12 mouse cellular contexts compared by ENCODE assay signal in the genomic region with DNA sequence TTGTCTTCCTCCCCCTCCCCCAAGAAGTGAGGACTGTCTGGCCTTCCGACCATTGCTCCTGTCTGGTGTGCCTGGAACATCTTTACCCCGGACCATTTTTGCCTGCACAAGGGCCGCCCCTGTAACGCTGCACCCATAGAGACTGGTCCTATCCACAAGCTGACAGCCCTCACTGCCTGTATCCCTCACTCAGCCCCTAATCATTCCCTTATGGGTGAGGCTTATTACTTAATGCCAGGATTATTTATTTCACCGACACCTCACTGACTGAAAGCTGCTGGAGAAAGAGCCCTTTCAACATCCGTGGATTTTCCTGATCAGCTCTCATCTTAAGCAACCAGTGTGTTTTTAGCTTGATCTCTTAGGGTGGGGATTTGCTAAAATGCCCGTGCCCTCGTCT. TPM values are rescaled to one million over a fixed set of nuclear protein-coding genes. Genes with fewer than 3 reads are reported as not detected.
DNase-seq lines count a peak whose midpoint lies in the region; ATAC-seq lines count a peak whose summit lies in the region.
"Had no signal": no experiment of that assay in that cellular context is flagged by ENCODE, and none has a peak within 500 bp of the region (broad histone marks: within the 10 kb centered on the region; RNA-seq: fewer than 3 reads in every experiment).

No protein-coding gene starts in this region.

- DNase-seq in embryo, embryonic 10.5 days (ENCODE audit: low spot score), result peak; percentile 35
- no peak for DNase-seq in embryo, embryonic 11 days
- no peak for DNase-seq in hindbrain, embryonic 11.5 days (ENCODE audit: low spot score)
- DNase-seq in midbrain, embryonic 10.5 days (ENCODE audit: low spot score), result no peak
- DNase-seq in midbrain, embryonic 11.5 days (ENCODE audit: low spot score, missing footprints), result no peak
- no peak for DNase-seq in layer of hippocampus, adult 8-10 months (ENCODE audit: low spot score in 2 of 2)
- DNase-seq: adrenal gland, postnatal 10 days; layer of hippocampus, adult 9-11 months; thymus, adult 2 months had no signal

- H3K4me1 ChIP-seq in hindbrain, embryonic 11.5 days (replicated peaks; ENCODE audit: control insufficient read depth, insufficient read depth, low read length), result peaks cover 7% of the 10 kb centered on the region; the same call in 1 of the 2 replicates
- peaks cover 18% of the 10 kb centered on the region for H3K4me1 ChIP-seq in hindbrain, embryonic 16.5 days (ENCODE audit: control insufficient read depth, insufficient read depth, low read depth, low read length)
- peaks cover 73% of the 10 kb centered on the region for H3K4me1 ChIP-seq in midbrain, embryonic 10.5 days
- H3K4me1 ChIP-seq in midbrain, embryonic 11.5 days (ENCODE audit: control insufficient read depth, insufficient read depth, low read length), result peaks cover 50% of the 10 kb centered on the region
- H3K4me1 ChIP-seq in neural tube, embryonic 14.5 days (ENCODE audit: control insufficient read depth, insufficient read depth, low read length), result peaks cover 16% of the 10 kb centered on the region; the same call in 1 of the 2 replicates

- no peak overlapping the region for H3K4me3 ChIP-seq in hindbrain, embryonic 11.5 days (ENCODE audit: low read depth, low read length)
- no peak overlapping the region for H3K4me3 ChIP-seq in hindbrain, embryonic 16.5 days (ENCODE audit: low read length)
- no peak overlapping the region for H3K4me3 ChIP-seq in midbrain, embryonic 10.5 days
- H3K4me3 ChIP-seq in midbrain, embryonic 11.5 days (ENCODE audit: low read depth, low read length), result no peak overlapping the region
- no peak overlapping the region for H3K4me3 ChIP-seq in neural tube, embryonic 14.5 days (ENCODE audit: low read depth, low read length)

- H3K4me2 ChIP-seq in hindbrain, embryonic 11.5 days (replicated peaks; ENCODE audit: low read depth, low read length), result no peak overlapping the region
- no peak overlapping the region for H3K4me2 ChIP-seq in hindbrain, embryonic 16.5 days (ENCODE audit: low read length)
- H3K4me2 ChIP-seq in midbrain, embryonic 11.5 days, result no peak overlapping the region
- no peak overlapping the region for H3K4me2 ChIP-seq in neural tube, embryonic 14.5 days (ENCODE audit: low read depth, low read length)

- ATAC-seq in hindbrain, embryonic 11.5 days (ENCODE audit: low FRiP score), result no peak
- no peak for ATAC-seq in hindbrain, embryonic 16.5 days
- no peak for ATAC-seq in midbrain, embryonic 11.5 days (ENCODE audit: low FRiP score)
- ATAC-seq in neural tube, embryonic 14.5 days (ENCODE audit: low read depth), result peak; percentile 15; the same call in 1 of the 2 replicates

- H3K9ac ChIP-seq in hindbrain, embryonic 11.5 days (ENCODE audit: low read depth, low read length), result no peak overlapping the region
- no peak overlapping the region for H3K9ac ChIP-seq in hindbrain, embryonic 16.5 days (ENCODE audit: low read depth, low read length)
- H3K9ac ChIP-seq in midbrain, embryonic 11.5 days (ENCODE audit: low read length), result no peak overlapping the region
- no peak overlapping the region for H3K9ac ChIP-seq in neural tube, embryonic 14.5 days (replicated peaks; ENCODE audit: low read depth, low read length)

- H3K36me3 ChIP-seq in hindbrain, embryonic 11.5 days (ENCODE audit: control insufficient read depth, insufficient read depth, low read length), result no peaks in the 10 kb centered on the region
- no peaks in the 10 kb centered on the region for H3K36me3 ChIP-seq in hindbrain, embryonic 16.5 days (ENCODE audit: control insufficient read depth, insufficient read depth, low read length)
- H3K36me3 ChIP-seq in midbrain, embryonic 10.5 days, result peaks cover 60% of the 10 kb centered on the region
- H3K36me3 ChIP-seq in midbrain, embryonic 11.5 days (ENCODE audit: control insufficient read depth, insufficient read depth, low read length), result peaks cover 9% of the 10 kb centered on the region
- H3K36me3 ChIP-seq in neural tube, embryonic 14.5 days (ENCODE audit: control insufficient read depth, insufficient read depth, low read length), result no peaks in the 10 kb centered on the region

- H3K9me3 ChIP-seq in hindbrain, embryonic 11.5 days (ENCODE audit: control insufficient read depth, low read length), result no peaks in the 10 kb centered on the region
- H3K9me3 ChIP-seq in hindbrain, embryonic 16.5 days (ENCODE audit: control insufficient read depth, low read length), result no peaks in the 10 kb centered on the region; the same call in 1 of the 2 replicates
- no peaks in the 10 kb centered on the region; the same call in 1 of the 2 replicates for H3K9me3 ChIP-seq in midbrain, embryonic 10.5 days (replicated peaks)
- H3K9me3 ChIP-seq in midbrain, embryonic 11.5 days (ENCODE audit: control insufficient read depth, low read length), result no peaks in the 10 kb centered on the region
- no peaks in the 10 kb centered on the region for H3K9me3 ChIP-seq in neural tube, embryonic 14.5 days (ENCODE audit: control insufficient read depth, low read length)

- peak overlapping the region; percentile 47; the same call in 1 of the 2 replicates for H3K27ac ChIP-seq in hindbrain, embryonic 11.5 days (ENCODE audit: low read depth, low read length)
- H3K27ac ChIP-seq in hindbrain, embryonic 16.5 days (ENCODE audit: low read depth, low read length), result no peak overlapping the region; the same call in 1 of the 2 replicates
- peak overlapping the region; percentile 71 for H3K27ac ChIP-seq in midbrain, embryonic 10.5 days (replicated peaks)
- H3K27ac ChIP-seq in midbrain, embryonic 11.5 days (ENCODE audit: low read depth, low read length), result no peak overlapping the region
- 0 out of 2 replicates have a peak overlapping the region, but pooled peaks have one; percentile 18 for H3K27ac ChIP-seq in neural tube, embryonic 14.5 days (ENCODE audit: low read depth, low read length)
- H3K27ac ChIP-seq: macrophage had no signal

- no peaks in the 10 kb centered on the region for H3K27me3 ChIP-seq in hindbrain, embryonic 11.5 days (ENCODE audit: control insufficient read depth, insufficient read depth, low read length)
- H3K27me3 ChIP-seq in hindbrain, embryonic 16.5 days (replicated peaks; ENCODE audit: control insufficient read depth, insufficient read depth, low read length), result no peaks in the 10 kb centered on the region
- no peaks in the 10 kb centered on the region for H3K27me3 ChIP-seq in midbrain, embryonic 10.5 days (ENCODE audit: low read depth, poor library complexity, severe bottlenecking)
- no peaks in the 10 kb centered on the region for H3K27me3 ChIP-seq in midbrain, embryonic 11.5 days (ENCODE audit: control insufficient read depth, insufficient read depth, low read length)
- H3K27me3 ChIP-seq in neural tube, embryonic 14.5 days (ENCODE audit: control insufficient read depth, insufficient read depth, low read length), result no peaks in the 10 kb centered on the region

- 70% methylated on average over 8 of the region's 8 CpGs for WGBS in hindbrain, embryonic 11.5 days
- WGBS in hindbrain, embryonic 16.5 days, result 67% methylated on average over 8 of the region's 8 CpGs
- WGBS in midbrain, embryonic 10.5 days, result 58% methylated on average over 8 of the region's 8 CpGs
- 46% methylated on average over 8 of the region's 8 CpGs for WGBS in midbrain, embryonic 11.5 days
- WGBS in neural tube, embryonic 14.5 days, result 70% methylated on average over 8 of the region's 8 CpGs

RNA-seq across cellular contexts. Expression of a gene that starts 55.9 kb away (rescaled TPM):
- polyA plus RNA-seq in hindbrain, embryonic 11.5 days (2014; fragmentation: Nextera tagmentation; extraction: Ambion mirVana), result 85.4 and 99.3 TPM in 2 replicates
- 39.8 and 42.4 TPM in 2 replicates for polyA plus RNA-seq in hindbrain, embryonic 16.5 days (2015; fragmentation: Nextera tagmentation; extraction: Ambion mirVana)
- 174 and 175 TPM in 2 replicates for polyA plus RNA-seq in midbrain, embryonic 10.5 days (2016; fragmentation: Nextera tagmentation; extraction: Ambion mirVana)
- polyA plus RNA-seq in midbrain, embryonic 11.5 days (2014; fragmentation: Nextera tagmentation; extraction: Ambion mirVana), result 107 and 115 TPM in 2 replicates
- 22.9 and 29.7 TPM in 2 replicates for polyA plus RNA-seq in neural tube, embryonic 14.5 days (2014; fragmentation: Nextera tagmentation; extraction: Ambion mirVana)
- 1 to 10 TPM; 3.2 to 6.0 (median 4.1) TPM for total RNA-seq in layer of hippocampus, adult 8-10 months (2022)

Comparison
In these comparisons a context has a peak if more than half of its experiments do, and no peak if none do; other contexts are left out.
1. H3K27ac ChIP-seq: peak in hindbrain, embryonic 11.5 days (single experiment), midbrain, embryonic 10.5 days (single experiment) and neural tube, embryonic 14.5 days (single experiment); none in hindbrain, embryonic 16.5 days (single experiment) and midbrain, embryonic 11.5 days (single experiment).